Mouse (Mus musculus) ES-E14 (cell line): ENCODE results near the gene Grap. TPM values are rescaled to one million over a fixed set of nuclear protein-coding genes. Genes with fewer than 3 reads are reported as not detected.
A peak's percentile ranks its signal among the peaks of the same experiment; 100 is the strongest.

Experiments
- DNase-seq: peaks from one replicate; pipeline ENCODE4 v3.0.0-alpha.2; 2013; ENCODE audit warnings: low read depth, low spot score
- H3K27ac ChIP-seq: 2 replicates; pipeline ENCODE4 v1.5.1; 2012; ENCODE audit warnings: low read depth, mild to moderate bottlenecking, low read length, moderate library complexity, mixed read lengths; ENCODE audit not compliant: poor library complexity, insufficient read depth, severe bottlenecking
- H3K36me3 ChIP-seq: 2 replicates; pipeline ENCODE4 v1.6.1; 2012; ENCODE audit warnings: mild to moderate bottlenecking, low read length, moderate library complexity, mixed read lengths; ENCODE audit not compliant: control insufficient read depth, poor library complexity, insufficient read depth, severe bottlenecking
- H3K4me1 ChIP-seq, 2 experiments: fragments of 150-350 bp in 1 of 2; sonication (generic) in 1 of 2; 2 replicates each; pipeline ENCODE4 v1.6.1; 2012; ENCODE audit warnings: low read length in 2 of 2, mild to moderate bottlenecking in 1 of 2, mixed read lengths in 1 of 2; ENCODE audit not compliant: control insufficient read depth in 2 of 2, insufficient read depth in 2 of 2, poor library complexity in 1 of 2
- H3K4me3 ChIP-seq, 2 experiments: fragments of 150-350 bp in 1 of 2; sonication (generic) in 1 of 2; 2 replicates each; pipeline ENCODE4 v1.5.1; 2012; ENCODE audit warnings: low read length in 2 of 2, low read depth in 1 of 2, mild to moderate bottlenecking in 1 of 2, mixed read lengths in 1 of 2; ENCODE audit not compliant: insufficient read depth in 1 of 2, poor library complexity in 1 of 2, severe bottlenecking in 1 of 2
- H3K9ac ChIP-seq: 2 replicates; pipeline ENCODE4 v1.6.1; 2012; ENCODE audit warnings: low read depth, mild to moderate bottlenecking, low read length, mixed read lengths; ENCODE audit not compliant: poor library complexity, insufficient read depth, severe bottlenecking
- H3K9me3 ChIP-seq: fragments of 150-350 bp; sonication (generic); 2 replicates; pipeline ENCODE4 v1.6.1; 2012; ENCODE audit warnings: low read depth, mild to moderate bottlenecking, low read length; ENCODE audit not compliant: control insufficient read depth, insufficient read depth
- CHD2 ChIP-seq: IDR thresholded peaks from 2 replicates; pipeline ENCODE4 v1.6.1; 2014; ENCODE audit warnings: mild to moderate bottlenecking, low read depth, low read length, inconsistent platforms
- HCFC1 ChIP-seq: IDR thresholded peaks from 2 replicates; pipeline ENCODE4 v1.6.1; 2012; ENCODE audit warnings: low read length, inconsistent platforms, borderline replicate concordance; ENCODE audit not compliant: insufficient read depth
- MAFK ChIP-seq: IDR thresholded peaks from 2 replicates; pipeline ENCODE4 v1.6.1; 2014; ENCODE audit warnings: mild to moderate bottlenecking, low read depth, low read length, inconsistent platforms; ENCODE audit not compliant: insufficient read depth
- ZC3H11A ChIP-seq: IDR thresholded peaks from 2 replicates; pipeline ENCODE4 v1.6.1; 2012; ENCODE audit warnings: low read depth, mild to moderate bottlenecking, inconsistent platforms, low read length, borderline replicate concordance
- ZNF384 ChIP-seq: IDR thresholded peaks from 2 replicates; pipeline ENCODE4 v1.6.1; 2012; ENCODE audit warnings: low read depth, low read length, inconsistent platforms
- in situ Hi-C, 2 experiments: fragments of 600-800 bp; cut with MboI; formaldehyde crosslinking; loops; one replicate each; pipeline ENCODE4 v1.15.1; 2025; ENCODE audit warnings: low sequenced_read_pairs in 2 of 2, inconsistent platforms in 1 of 2; ENCODE audit not compliant: unreplicated experiment in 2 of 2
- total RNA-seq: library from RNA; depleted of rRNA; stranded (reverse); fragments of 300-350 nt; gene quantifications from 2 replicates; pipeline ENCODE4 v1.2.3, GENCODE M21; 2012

The Grap gene
- total RNA-seq, 1 experiment, result 1.5 TPM

- H3K9me3 ChIP-seq, result no peaks in the 10 kb centered on the region
- TF ChIP-seq MAFK (no peak), ZC3H11A (peak; percentile 86; the same call in 1 of the 2 replicates)
- no peak overlapping the region for H3K27ac ChIP-seq
- H3K36me3 ChIP-seq, result no peaks in the 10 kb centered on the region
- no peak overlapping the region for H3K9ac ChIP-seq
- in situ Hi-C loops, result loop anchor here in 1 of 2 experiments (10.0 kb wide), 1 partner anchor 90 kb away; no protein-coding TSS in a partner anchor
- no peak overlapping the region for H3K4me3 ChIP-seq
- DNase-seq, result peak; percentile 81
- peaks cover 0 to 2% of the 10 kb centered on the region in 2 experiments; a peak in 1 of 4 replicates for H3K4me1 ChIP-seq
Measured at GRCm38 (mm10) chr11:61714346-61715117, 61.5 kb downstream of the Grap start.

- no peak for DNase-seq
- Histone ChIP-seq H3K4me3 (no peak overlapping the region), H3K9ac (no peak overlapping the region), H3K9me3 (no peaks in the 10 kb centered on the region), H3K27ac (no peak overlapping the region), H3K4me1 (peaks cover 0 to 2% of the 10 kb centered on the region in 2 experiments; a peak in 1 of 4 replicates), H3K36me3 (no peaks in the 10 kb centered on the region)
- in situ Hi-C loops, result loop anchor here in 1 of 2 experiments (10.0 kb wide), 1 partner anchor 90 kb away; no protein-coding TSS in a partner anchor
- TF ChIP-seq HCFC1 (no peak), CHD2 (no peak), ZC3H11A (no peak)
Measured at GRCm38 (mm10) chr11:61715130-61715529, 62.1 kb downstream of the Grap start.

- H3K4me3 ChIP-seq, result no peak overlapping the region
- H3K27ac ChIP-seq, result no peak overlapping the region
- H3K9ac ChIP-seq, result no peak overlapping the region
- H3K4me1 ChIP-seq, result no peaks in the 10 kb centered on the region
- TF ChIP-seq ZC3H11A (no peak), ZNF384 (no peak), CHD2 (no peak), MAFK (no peak)
- in situ Hi-C loops, result loop anchor here in 1 of 2 experiments (10.0 kb wide), 1 partner anchor 93 kb away; no protein-coding TSS in a partner anchor
- no peak for DNase-seq
- H3K36me3 ChIP-seq, result no peaks in the 10 kb centered on the region
- H3K9me3 ChIP-seq, result no peaks in the 10 kb centered on the region
Measured at GRCm38 (mm10) chr11:61717990-61718389, 64.9 kb downstream of the Grap start.

GRCm38 (mm10) chr11:61719387-61719786, 66.3 kb downstream of the Grap start:
- TF ChIP-seq CHD2 (no peak), MAFK (no peak)
- Histone ChIP-seq H3K27ac (no peak overlapping the region), H3K4me1 (no peaks in the 10 kb centered on the region), H3K9me3 (no peaks in the 10 kb centered on the region), H3K4me3 (no peak overlapping the region), H3K36me3 (no peaks in the 10 kb centered on the region), H3K9ac (no peak overlapping the region)
- DNase-seq, result no peak
- in situ Hi-C loops, result loop anchor here in 1 of 2 experiments (10.0 kb wide), 1 partner anchor 95 kb away; no protein-coding TSS in a partner anchor

- no peak overlapping the region for H3K9ac ChIP-seq
- DNase-seq, result no peak
- no peaks in the 10 kb centered on the region for H3K9me3 ChIP-seq
- in situ Hi-C loops, result loop anchor here in 1 of 2 experiments (10.0 kb wide), 1 partner anchor 95 kb away; no protein-coding TSS in a partner anchor
- no peaks in the 10 kb centered on the region for H3K36me3 ChIP-seq
- TF ChIP-seq ZNF384 (no peak), CHD2 (no peak), HCFC1 (no peak)
- no peak overlapping the region for H3K27ac ChIP-seq
- no peak overlapping the region for H3K4me3 ChIP-seq
- no peaks in the 10 kb centered on the region for H3K4me1 ChIP-seq
Measured at GRCm38 (mm10) chr11:61719826-61720225, 66.8 kb downstream of the Grap start.
